Mouse (Mus musculus): ENCODE measurements around the gene Fbxo44.

- TF ChIP-seq CTCF (IDR thresholded peaks at IDR 0.05; ENCODE audit: low read depth): no peak
- no peak for TF ChIP-seq EP300 (optimal IDR thresholded peaks at IDR 0.05)
Observed at GRCm38 (mm10) chr4:148150953-148151266, 9.4 kb downstream of the Fbxo44 start.
